Mouse (Mus musculus): ENCODE results near the gene Cdc25b. TPM values are rescaled to one million over a fixed set of nuclear protein-coding genes. Genes with fewer than 3 reads are reported as not detected.

Cdc25b gene
- polyA plus RNA-seq, 2 experiments: 52.1 to 76.4 TPM

DNA sequence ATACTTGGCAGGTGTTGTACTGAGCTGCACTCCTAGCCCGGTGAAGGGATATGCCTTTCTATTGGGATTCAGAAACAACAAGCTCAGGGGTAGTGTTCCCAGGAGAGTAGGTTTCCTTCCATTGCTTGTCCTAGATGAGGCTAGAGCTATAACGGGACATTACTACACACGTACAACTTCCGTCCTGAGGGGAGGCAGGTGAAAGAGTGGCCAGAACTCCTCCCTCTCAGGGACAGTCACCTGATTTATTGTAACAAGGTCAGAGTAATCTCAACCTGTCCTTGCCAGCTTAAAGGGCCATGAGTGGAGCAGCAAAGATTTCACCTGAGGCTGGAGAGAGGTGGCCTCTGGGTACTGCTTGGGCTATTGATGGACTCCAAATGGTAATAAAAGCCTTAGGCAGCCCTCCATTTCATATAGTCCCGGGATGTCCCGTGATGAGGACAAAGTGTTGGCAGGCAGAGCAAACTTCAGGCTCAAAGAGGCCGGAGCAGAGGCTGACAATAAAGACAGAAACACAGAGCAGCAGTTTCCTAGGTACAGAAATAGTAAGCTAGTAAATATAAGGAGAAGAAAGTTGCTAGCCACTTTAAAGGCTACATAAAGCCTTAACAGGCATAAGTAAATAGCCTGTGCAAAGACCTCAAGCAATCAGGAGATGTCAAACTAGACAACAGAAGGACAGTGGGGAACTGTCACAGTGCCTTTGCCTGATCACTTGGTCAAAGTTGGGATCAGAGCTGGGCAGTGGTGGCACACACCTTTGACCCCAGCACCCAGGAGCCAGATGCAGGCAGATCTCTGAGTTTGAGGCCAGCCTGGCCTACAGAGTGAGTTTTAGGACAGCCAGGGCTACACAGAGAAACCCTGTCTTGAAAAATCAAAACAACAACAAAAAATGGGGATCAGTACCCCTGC, 29.5 kb downstream of the Cdc25b start:
- no peaks in the 10 kb centered on the region for H3K27me3 ChIP-seq (ENCODE audit: control insufficient read depth, insufficient read depth, low read length)
- no peak overlapping the region for H3K4me2 ChIP-seq (replicated peaks; ENCODE audit: low read depth, low read length, severe bottlenecking)
- peaks cover 8% of the 10 kb centered on the region; the same call in 1 of the 2 replicates for H3K36me3 ChIP-seq (ENCODE audit: control insufficient read depth, insufficient read depth, low read length)
- H3K4me3 ChIP-seq (replicated peaks; ENCODE audit: low read length): no peak overlapping the region
- no peak for DNase-seq (ENCODE audit: low spot score)
- 76% methylated on average over 7 of the region's 7 CpGs for WGBS
- H3K9ac ChIP-seq (ENCODE audit: low read depth, low read length, severe bottlenecking): no peak overlapping the region
- no peak for TF ChIP-seq POLR2A (IDR thresholded peaks at IDR 0.05; ENCODE audit: borderline replicate concordance, extremely low read depth, insufficient read depth, insufficient read length)
- no peak for ATAC-seq (ENCODE audit: low FRiP score, low read depth)
- H3K4me1 ChIP-seq (ENCODE audit: control insufficient read depth, insufficient read depth, low read length): peaks cover 2% of the 10 kb centered on the region
- no peak overlapping the region for H3K27ac ChIP-seq (replicated peaks; ENCODE audit: low read depth, low read length)
- no peaks in the 10 kb centered on the region for H3K9me3 ChIP-seq (ENCODE audit: control insufficient read depth, low read length)

GRCm38 (mm10) chr2:131220030-131220429, 33.3 kb downstream of the Cdc25b start:
- ATAC-seq (ENCODE audit: low FRiP score, low read depth) (no peak), DNase-seq (ENCODE audit: low spot score) (no peak)
- WGBS: 77% methylated on average over 4 of the region's 4 CpGs
- TF ChIP-seq POLR2A (IDR thresholded peaks at IDR 0.05; ENCODE audit: borderline replicate concordance, extremely low read depth, insufficient read depth, insufficient read length): no peak
- H3K36me3 ChIP-seq (ENCODE audit: control insufficient read depth, insufficient read depth, low read length): no peaks in the 10 kb centered on the region
- no peaks in the 10 kb centered on the region for H3K27me3 ChIP-seq (ENCODE audit: control insufficient read depth, insufficient read depth, low read length)
- no peaks in the 10 kb centered on the region for H3K9me3 ChIP-seq (ENCODE audit: control insufficient read depth, low read length)
- H3K27ac ChIP-seq (replicated peaks; ENCODE audit: low read depth, low read length): no peak overlapping the region
- H3K4me1 ChIP-seq (ENCODE audit: control insufficient read depth, insufficient read depth, low read length): no peaks in the 10 kb centered on the region
- no peak overlapping the region for H3K4me2 ChIP-seq (replicated peaks; ENCODE audit: low read depth, low read length, severe bottlenecking)
- no peak overlapping the region for H3K4me3 ChIP-seq (replicated peaks; ENCODE audit: low read length)
- no peak overlapping the region for H3K9ac ChIP-seq (ENCODE audit: low read depth, low read length, severe bottlenecking)

GRCm38 (mm10) chr2:131221853-131222515, 35.2 kb downstream of the Cdc25b start:
- H3K9me3 ChIP-seq (ENCODE audit: control insufficient read depth, low read length): no peaks in the 10 kb centered on the region
- no peak overlapping the region for H3K4me2 ChIP-seq (replicated peaks; ENCODE audit: low read depth, low read length, severe bottlenecking)
- TF ChIP-seq POLR2A (IDR thresholded peaks at IDR 0.05; ENCODE audit: borderline replicate concordance, extremely low read depth, insufficient read depth, insufficient read length): no peak
- 77% methylated on average over 3 of the region's 3 CpGs for WGBS
- H3K4me1 ChIP-seq (ENCODE audit: control insufficient read depth, insufficient read depth, low read length): no peaks in the 10 kb centered on the region
- no peak overlapping the region for H3K4me3 ChIP-seq (replicated peaks; ENCODE audit: low read length)
- no peak for ATAC-seq (ENCODE audit: low FRiP score, low read depth)
- no peak overlapping the region for H3K9ac ChIP-seq (ENCODE audit: low read depth, low read length, severe bottlenecking)
- H3K36me3 ChIP-seq (ENCODE audit: control insufficient read depth, insufficient read depth, low read length): no peaks in the 10 kb centered on the region
- DNase-seq (ENCODE audit: low spot score): no peak
- H3K27me3 ChIP-seq (ENCODE audit: control insufficient read depth, insufficient read depth, low read length): no peaks in the 10 kb centered on the region
- no peak overlapping the region for H3K27ac ChIP-seq (replicated peaks; ENCODE audit: low read depth, low read length)

DNA sequence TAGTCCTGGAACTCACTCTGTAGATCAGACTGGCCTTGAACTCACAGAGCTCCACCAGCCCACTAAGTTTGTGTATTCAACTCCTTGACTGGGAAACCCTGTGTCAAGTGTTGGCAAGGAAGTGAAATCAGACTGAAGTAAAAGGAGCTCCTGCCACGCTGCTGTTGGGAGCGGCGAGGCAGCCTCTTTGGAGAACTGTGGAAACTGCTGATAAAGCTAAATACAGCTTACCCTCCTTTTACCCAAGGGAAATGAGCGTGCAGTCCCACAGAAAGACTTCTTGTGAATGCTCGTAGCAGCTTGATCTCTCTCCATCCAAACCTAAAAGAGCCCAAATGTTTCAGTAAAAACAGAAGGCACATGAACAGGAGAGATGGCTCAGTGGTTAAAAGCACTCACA, 35.8 kb downstream of the Cdc25b start:
- 61% methylated on average over 5 of the region's 5 CpGs for WGBS
- no peak for DNase-seq (ENCODE audit: low spot score)

GRCm38 (mm10) chr2:131223569-131223968, 36.8 kb downstream of the Cdc25b start:
- DNase-seq (ENCODE audit: low spot score) (no peak), ATAC-seq (ENCODE audit: low FRiP score, low read depth) (no peak)
- no peak overlapping the region for H3K4me3 ChIP-seq (replicated peaks; ENCODE audit: low read length)
- WGBS: 50% methylated on average over 1 of the region's 1 CpGs
- no peaks in the 10 kb centered on the region for H3K27me3 ChIP-seq (ENCODE audit: control insufficient read depth, insufficient read depth, low read length)
- H3K36me3 ChIP-seq (ENCODE audit: control insufficient read depth, insufficient read depth, low read length): no peaks in the 10 kb centered on the region
- no peaks in the 10 kb centered on the region for H3K4me1 ChIP-seq (ENCODE audit: control insufficient read depth, insufficient read depth, low read length)
- H3K9ac ChIP-seq (ENCODE audit: low read depth, low read length, severe bottlenecking): no peak overlapping the region
- H3K27ac ChIP-seq (replicated peaks; ENCODE audit: low read depth, low read length): no peak overlapping the region
- no peak for TF ChIP-seq POLR2A (IDR thresholded peaks at IDR 0.05; ENCODE audit: borderline replicate concordance, extremely low read depth, insufficient read depth, insufficient read length)
- no peak overlapping the region for H3K4me2 ChIP-seq (replicated peaks; ENCODE audit: low read depth, low read length, severe bottlenecking)
- H3K9me3 ChIP-seq (ENCODE audit: control insufficient read depth, low read length): no peaks in the 10 kb centered on the region

More for the DNA sequence above, 35.8 kb downstream of the Cdc25b start:
- Histone ChIP-seq H3K4me1 (ENCODE audit: control insufficient read depth, insufficient read depth, low read length) (no peaks in the 10 kb centered on the region), H3K9ac (ENCODE audit: low read depth, low read length, severe bottlenecking) (no peak overlapping the region), H3K4me2 (replicated peaks; ENCODE audit: low read depth, low read length, severe bottlenecking) (no peak overlapping the region), H3K36me3 (ENCODE audit: control insufficient read depth, insufficient read depth, low read length) (no peaks in the 10 kb centered on the region), H3K9me3 (ENCODE audit: control insufficient read depth, low read length) (no peaks in the 10 kb centered on the region), H3K27me3 (ENCODE audit: control insufficient read depth, insufficient read depth, low read length) (no peaks in the 10 kb centered on the region), H3K4me3 (replicated peaks; ENCODE audit: low read length) (no peak overlapping the region), H3K27ac (replicated peaks; ENCODE audit: low read depth, low read length) (no peak overlapping the region)
- no peak for ATAC-seq (ENCODE audit: low FRiP score, low read depth)
- no peak for TF ChIP-seq POLR2A (IDR thresholded peaks at IDR 0.05; ENCODE audit: borderline replicate concordance, extremely low read depth, insufficient read depth, insufficient read length)

Measured in limb, embryonic 14.5 days (tissue).